Mouse (Mus musculus): ENCODE measurements around the gene Hist1h4m. TPM values are rescaled to one million over a fixed set of nuclear protein-coding genes. Genes with fewer than 3 reads are reported as not detected.

The Hist1h4m gene
- total RNA-seq, 1 experiment from 2014 or later: 5,019 TPM

Other genes with a start within 250 kb of the Hist1h4m start
- not detected in 2 replicates for gene Olfr1364, start 230.0 kb upstream of the Hist1h4m start, total RNA-seq (2017)
- gene Olfr1362, start 197.7 kb upstream of the Hist1h4m start, total RNA-seq (2017): not detected in 2 replicates
- gene Olfr11, start 169.2 kb upstream of the Hist1h4m start, total RNA-seq (2017): not detected in 2 replicates
- not detected in 2 replicates for gene Olfr1361, start 148.4 kb upstream of the Hist1h4m start, total RNA-seq (2017)
- not detected in 2 replicates for gene Olfr1360, start 134.3 kb upstream of the Hist1h4m start, total RNA-seq (2017)
- gene Olfr1359, start 113.6 kb upstream of the Hist1h4m start, total RNA-seq (2017): not detected in 2 replicates
- gene Hist1h2bl, start 95.6 kb upstream of the Hist1h4m start, total RNA-seq (2017): 401 and 517 TPM in 2 replicates
- gene Hist1h2ai, start 95.3 kb upstream of the Hist1h4m start, total RNA-seq (2017): 1,241 and 1,337 TPM in 2 replicates
- 145 and 293 TPM in 2 replicates for gene Hist1h3h, start 94.1 kb upstream of the Hist1h4m start, total RNA-seq (2017)
- gene Hist1h2bm, start 89.7 kb upstream of the Hist1h4m start, total RNA-seq (2017): 379 and 469 TPM in 2 replicates
- gene Hist1h4j, start 76.7 kb upstream of the Hist1h4m start, total RNA-seq (2017): 469 and 581 TPM in 2 replicates
- 4,229 and 5,615 TPM in 2 replicates for gene Hist1h4k, start 61.2 kb upstream of the Hist1h4m start, total RNA-seq (2017)
- gene Hist1h2ak, start 57.9 kb upstream of the Hist1h4m start, total RNA-seq (2017): 950 and 1,047 TPM in 2 replicates
- 1,475 and 1,634 TPM in 2 replicates for gene Hist1h2bn, start 57.6 kb upstream of the Hist1h4m start, total RNA-seq (2017)
- gene Hist1h1b, start 31.1 kb upstream of the Hist1h4m start, total RNA-seq (2017): 1,123 and 1,267 TPM in 2 replicates
- 252 and 264 TPM in 2 replicates for gene Hist1h3i, start 28.4 kb upstream of the Hist1h4m start, total RNA-seq (2017)
- gene Hist1h2an, start 24.5 kb upstream of the Hist1h4m start, total RNA-seq (2017): 413 and 544 TPM in 2 replicates
- gene Hist1h2bp, start 24.3 kb upstream of the Hist1h4m start, total RNA-seq (2017): 69.7 and 70.4 TPM in 2 replicates
- gene Hist1h2bq, start 1.5 kb upstream of the Hist1h4m start, total RNA-seq (2017): 106 and 143 TPM in 2 replicates
- 626 and 966 TPM in 2 replicates for gene Hist1h2ao, start 1.3 kb upstream of the Hist1h4m start, total RNA-seq (2017)
- gene Hist1h4n, start 20.4 kb downstream of the Hist1h4m start, total RNA-seq (2017): 2,940 and 3,195 TPM in 2 replicates
- 1,879 and 2,229 TPM in 2 replicates for gene Hist1h2ap, start 21.8 kb downstream of the Hist1h4m start, total RNA-seq (2017)
- 234 and 268 TPM in 2 replicates for gene Hist1h2br, start 22.0 kb downstream of the Hist1h4m start, total RNA-seq (2017)
- 13.1 and 13.9 TPM in 2 replicates for gene Zfp184, start 133.3 kb downstream of the Hist1h4m start, total RNA-seq (2017)
- not detected in 2 replicates for gene Pom121l2, start 169.4 kb downstream of the Hist1h4m start, total RNA-seq (2017)
- 0.73 and 5.5 TPM in 2 replicates for gene Prss16, start 198.0 kb downstream of the Hist1h4m start, total RNA-seq (2017)
- gene Hist1h2ah, start 223.8 kb downstream of the Hist1h4m start, total RNA-seq (2017): 208 and 989 TPM in 2 replicates
- gene Hist1h2bk, start 224.1 kb downstream of the Hist1h4m start, total RNA-seq (2017): 1,449 and 1,731 TPM in 2 replicates
- 106 and 144 TPM in 2 replicates for gene Hist1h4i, start 229.6 kb downstream of the Hist1h4m start, total RNA-seq (2017)
- gene Hist1h2ag, start 231.2 kb downstream of the Hist1h4m start, total RNA-seq (2017): 689 and 693 TPM in 2 replicates
- gene Hist1h2bj, start 231.5 kb downstream of the Hist1h4m start, total RNA-seq (2017): 591 and 710 TPM in 2 replicates

All from common myeloid progenitor, adult 5-6 weeks (primary cell).